Mouse (Mus musculus) liver, postnatal 0 days (tissue): ENCODE data around the gene Rnf224.

ENCODE experiments used
- CTCF ChIP-seq: sonication (generic); IDR thresholded peaks from 2 replicates; pipeline ENCODE4 v1.5.1; 2016; ENCODE audit warnings: antibody characterized with exemption, low read depth
- EP300 ChIP-seq: IDR thresholded peaks from 2 replicates; pipeline ENCODE4 v1.6.1; 2016; ENCODE audit warnings: antibody characterized with exemption, low read depth, mild to moderate bottlenecking

DNA sequence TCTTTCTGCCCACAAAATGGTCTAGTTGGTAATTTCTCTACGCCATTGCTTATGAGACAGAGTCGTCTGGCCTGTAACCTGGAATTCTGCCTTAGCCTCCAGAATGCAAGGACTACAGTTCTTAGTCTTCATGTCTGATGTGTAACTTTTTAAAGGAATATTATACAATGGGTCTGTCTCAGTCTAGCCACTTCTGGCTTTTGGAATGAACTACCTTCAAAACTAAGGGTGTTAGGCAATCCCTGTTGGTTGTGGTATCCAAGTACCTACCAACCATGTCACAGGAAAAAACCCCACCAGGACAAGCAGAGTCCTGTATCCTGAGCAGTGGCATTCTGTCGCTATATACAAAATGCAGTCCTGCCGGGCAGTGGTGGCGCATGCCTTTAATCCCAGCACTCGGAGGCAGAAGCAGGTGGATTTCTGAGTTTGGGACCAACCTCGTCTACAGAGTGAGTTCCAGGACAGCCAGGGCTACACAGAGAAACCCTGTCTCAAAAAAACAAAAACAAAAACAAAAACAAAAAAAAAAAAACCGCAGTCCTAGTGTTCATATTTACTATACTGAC, 10.7 kb downstream of the Rnf224 start:
- no peak for TF ChIP-seq CTCF
- TF ChIP-seq EP300: no peak
